Mouse (Mus musculus): ENCODE measurements at regions not wholly inside any gene's neighbourhood (a gene's known extent, or its start where the extent isn't known, plus 50 kb on each side); places are given as distances from the start of the nearest gene placed in this dataset.

DNA sequence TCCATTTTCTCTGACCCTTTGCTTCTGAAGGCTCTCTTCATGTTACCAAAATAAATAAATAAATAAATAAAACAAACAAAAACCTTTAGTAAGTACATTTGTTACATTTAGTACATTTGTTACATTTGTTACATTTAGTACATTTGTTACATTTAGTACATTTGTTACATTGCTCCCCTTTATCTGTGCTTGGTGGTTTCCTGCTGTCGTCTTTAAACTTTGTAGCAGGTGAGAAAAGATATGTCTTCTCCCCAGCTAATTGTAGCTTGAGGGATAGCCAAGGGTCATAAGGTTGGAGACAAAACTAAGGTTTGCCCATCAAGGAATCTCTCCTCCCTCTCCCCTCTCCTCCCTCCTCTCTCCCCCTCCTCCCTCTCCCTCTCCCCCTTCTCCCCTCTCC is 92.0 kb downstream of the Il20rb start:
- TF ChIP-seq CTCF (IDR thresholded peaks at IDR 0.05; ENCODE audit: low read depth): no peak
- TF ChIP-seq EP300 (IDR thresholded peaks at IDR 0.05; ENCODE audit: low read depth): no peak

Measured in heart, postnatal 0 days (tissue).